Mouse (Mus musculus) mouse embryonic stem cell (cell line): Measurements from ENCODE around the gene Phf21a.

ENCODE experiments used
- in situ Hi-C, 2 experiments: fragments of 300-500 bp; cut with MboI; formaldehyde crosslinking; loops; 1 replicate in 1 of 2; 3 replicates in 1 of 2; pipeline ENCODE4 v1.14.3; 2019 to 2020; ENCODE audit warnings: low sequenced_read_pairs in 2 of 2, low pct_unique_long_range_greater_than_20kb in 1 of 2, mixed read lengths in 1 of 2; ENCODE audit not compliant: unreplicated experiment in 1 of 2

Phf21a gene

GRCm38 (mm10) chr2:92365568-92365967 is 272.7 kb downstream of the Phf21a start:
- in situ Hi-C loops: no loop called here

GRCm38 (mm10) chr2:92367383-92368029 is 274.6 kb downstream of the Phf21a start:
- in situ Hi-C loops: no loop called here

GRCm38 (mm10) chr2:92370375-92370774 is 277.5 kb downstream of the Phf21a start:
- in situ Hi-C loops: no loop called here

GRCm38 (mm10) chr2:92370821-92371805 is 278.2 kb downstream of the Phf21a start:
- in situ Hi-C loops: no loop called here

GRCm38 (mm10) chr2:92371971-92372690 is 279.2 kb downstream of the Phf21a start:
- in situ Hi-C loops: no loop called here

GRCm38 (mm10) chr2:92372767-92373436 is 280.0 kb downstream of the Phf21a start:
- in situ Hi-C loops: no loop called here

- in situ Hi-C loops: no loop called here
Observed at GRCm38 (mm10) chr2:92373437-92373813, 280.5 kb downstream of the Phf21a start.

GRCm38 (mm10) chr2:92374514-92374913 is 281.6 kb downstream of the Phf21a start, which contains the start of the genes Pex16 and Large2:
Pex16 (plus strand) TSS chr2:92374676.
Large2 (minus strand) TSS chr2:92374869.
- in situ Hi-C loops: no loop called here

- in situ Hi-C loops: no loop called here
Observed at GRCm38 (mm10) chr2:92375099-92375623, 282.2 kb downstream of the Phf21a start.

- in situ Hi-C loops: no loop called here
Observed at GRCm38 (mm10) chr2:92375788-92376187, 282.9 kb downstream of the Phf21a start.

GRCm38 (mm10) chr2:92376300-92376699 is 283.4 kb downstream of the Phf21a start:
- in situ Hi-C loops: no loop called here

- in situ Hi-C loops: no loop called here
Observed at GRCm38 (mm10) chr2:92377320-92377719, 284.4 kb downstream of the Phf21a start.

GRCm38 (mm10) chr2:92379783-92380494 is 287.0 kb downstream of the Phf21a start:
- in situ Hi-C loops: no loop called here

GRCm38 (mm10) chr2:92380495-92381050 is 287.7 kb downstream of the Phf21a start:
- in situ Hi-C loops: no loop called here

GRCm38 (mm10) chr2:92381161-92381560 is 288.2 kb downstream of the Phf21a start:
- in situ Hi-C loops: no loop called here

GRCm38 (mm10) chr2:92381901-92382588 is 289.1 kb downstream of the Phf21a start, which contains the start of gene 1700029I15Rik:
1700029I15Rik (plus strand) TSS chr2:92382538.
- in situ Hi-C loops: no loop called here

GRCm38 (mm10) chr2:92382759-92383158 is 289.8 kb downstream of the Phf21a start:
- in situ Hi-C loops: no loop called here
